Mouse (Mus musculus) G1E (cell line): ENCODE measurements around the gene Cwf19l1. TPM values are rescaled to one million over a fixed set of nuclear protein-coding genes. Genes with fewer than 3 reads are reported as not detected.
"Not testable (repeated sequence)": the region's sequence is repeated elsewhere in the genome, so short reads cannot be mapped to it uniquely, and the experiment has no call there.

ENCODE experiments used
- ATAC-seq: 2 replicates; pipeline ENCODE4 v1.8.0; 2016; ENCODE audit warnings: mild to moderate bottlenecking; ENCODE audit not compliant: insufficient number of reproducible peaks, poor library complexity, low FRiP score, severe bottlenecking; ENCODE audit errors: extremely low read depth
- DNase-seq: peaks from one replicate; pipeline ENCODE4 v3.0.0; 2012; ENCODE audit warnings: low spot score
- H3K27me3 ChIP-seq: 2 replicates; pipeline ENCODE4 v1.6.1; 2012; ENCODE audit warnings: mild to moderate bottlenecking, low read length, inconsistent platforms; ENCODE audit not compliant: insufficient read depth
- H3K36me3 ChIP-seq: replicated peaks from 2 replicates; pipeline ENCODE3; 2012; ENCODE audit warnings: mild to moderate bottlenecking, inconsistent platforms
- H3K4me1 ChIP-seq: 2 replicates; pipeline ENCODE4 v1.6.1; 2012; ENCODE audit warnings: low read depth, low read length, inconsistent platforms, mixed read lengths; ENCODE audit not compliant: insufficient read depth
- H3K4me3 ChIP-seq: 2 replicates; pipeline ENCODE4 v1.5.1; 2012; ENCODE audit warnings: low read depth, mild to moderate bottlenecking, inconsistent platforms, low read length, moderate library complexity, mixed read lengths
- H3K9me3 ChIP-seq: replicated peaks from 2 replicates; pipeline ENCODE4 v1.6.1; 2012; ENCODE audit warnings: inconsistent platforms
- CTCF ChIP-seq: IDR thresholded peaks from 2 replicates; pipeline ENCODE4 v1.5.1; 2012; ENCODE audit warnings: low read depth, low read length, inconsistent platforms, mixed read lengths
- GATA1 ChIP-seq: IDR thresholded peaks from 2 replicates; pipeline ENCODE4 v1.6.1; 2012; ENCODE audit warnings: borderline replicate concordance, low read length, inconsistent platforms, mixed read lengths
- GATA2 ChIP-seq: IDR thresholded peaks from 2 replicates; pipeline ENCODE4 v1.6.1; 2012; ENCODE audit warnings: low read depth, low read length, inconsistent platforms, borderline replicate concordance
- POLR2AphosphoS5 ChIP-seq: IDR thresholded peaks from 2 replicates; pipeline ENCODE4 v1.6.1; 2012; ENCODE audit warnings: low read depth, low read length, inconsistent platforms; ENCODE audit not compliant: insufficient replicate concordance
- TAL1 ChIP-seq: conservative IDR thresholded peaks from 2 replicates; pipeline ENCODE4 v1.6.1; 2012; ENCODE audit warnings: low read depth, low read length, inconsistent platforms, mixed read lengths
- polyA plus RNA-seq: library from polyadenylated mRNA; stranded (reverse); fragments of >175 nt; gene quantifications from 2 replicates; pipeline ENCODE4 v1.2.3, GENCODE M21; 2012
- total RNA-seq, 2 experiments: library from RNA; stranded (forward) in 1 of 2; stranded (reverse) in 1 of 2; fragments of 200-1000 nt in 1 of 2; fragments of >200 nt in 1 of 2; fragmentation: Nextera tagmentation in 1 of 2; gene quantifications; 2 replicates each; pipeline ENCODE4 v1.2.3; 2014 to 2017

Gene Cwf19l1
- total and polyA plus RNA-seq, 3 experiments = 7.4 to 35.3 (median 35.2) TPM

DNA sequence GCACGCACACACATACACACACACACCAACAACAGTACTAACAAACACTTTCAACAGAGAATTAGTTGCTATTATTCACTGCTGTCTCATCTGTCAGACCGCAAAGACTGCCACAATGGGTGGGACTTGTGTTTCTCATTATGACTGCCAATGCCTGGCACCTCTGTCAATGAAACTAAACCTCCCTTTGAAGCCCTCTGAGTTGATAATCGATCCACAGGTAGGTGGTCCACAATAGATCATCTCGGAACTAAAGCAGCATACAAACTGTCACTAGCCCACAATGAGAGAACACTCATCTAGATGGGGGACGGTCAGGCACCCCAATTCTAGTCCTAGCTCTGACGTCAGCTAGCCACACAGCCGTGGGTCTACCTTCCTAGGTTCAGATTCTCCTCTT is 14.5 kb downstream of the Cwf19l1 start:
- DNase-seq = no peak
- ATAC-seq = no peak
- H3K36me3 ChIP-seq = peaks cover 94% of the 10 kb centered on the region
- H3K4me3 ChIP-seq = no peak overlapping the region
- H3K4me1 ChIP-seq = no peaks in the 10 kb centered on the region
- H3K27me3 ChIP-seq = no peaks in the 10 kb centered on the region
- TF ChIP-seq CTCF (no peak), TAL1 (no peak), GATA2 (no peak), POLR2AphosphoS5 (no peak), GATA1 (no peak)
- no peaks in the 10 kb centered on the region for H3K9me3 ChIP-seq

DNA sequence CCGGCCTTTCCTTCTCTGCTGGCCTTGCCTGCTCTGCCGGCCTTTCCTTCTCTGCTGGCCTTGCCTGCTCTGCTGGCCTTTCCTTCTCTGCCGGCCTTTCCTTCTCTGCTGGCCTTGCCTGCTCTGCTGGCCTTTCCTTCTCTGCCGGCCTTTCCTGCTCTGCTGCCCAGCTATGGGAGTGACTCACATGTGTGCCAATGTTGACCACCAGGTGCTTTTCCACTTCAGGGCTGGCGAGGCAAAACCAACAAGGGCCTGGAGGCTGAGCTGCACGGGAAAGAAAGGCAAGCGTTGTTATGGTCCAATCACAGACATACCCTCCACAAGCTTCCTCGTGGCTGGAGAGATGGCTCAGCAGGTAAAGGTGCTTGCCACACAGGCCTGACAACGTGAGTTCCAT is 15.0 kb downstream of the Cwf19l1 start:
- H3K4me3 ChIP-seq, DNase-seq, H3K27me3 ChIP-seq, H3K9me3 ChIP-seq, H3K4me1 ChIP-seq, ATAC-seq: not testable (repeated sequence)
- peaks cover 94% of the 10 kb centered on the region for H3K36me3 ChIP-seq

DNA sequence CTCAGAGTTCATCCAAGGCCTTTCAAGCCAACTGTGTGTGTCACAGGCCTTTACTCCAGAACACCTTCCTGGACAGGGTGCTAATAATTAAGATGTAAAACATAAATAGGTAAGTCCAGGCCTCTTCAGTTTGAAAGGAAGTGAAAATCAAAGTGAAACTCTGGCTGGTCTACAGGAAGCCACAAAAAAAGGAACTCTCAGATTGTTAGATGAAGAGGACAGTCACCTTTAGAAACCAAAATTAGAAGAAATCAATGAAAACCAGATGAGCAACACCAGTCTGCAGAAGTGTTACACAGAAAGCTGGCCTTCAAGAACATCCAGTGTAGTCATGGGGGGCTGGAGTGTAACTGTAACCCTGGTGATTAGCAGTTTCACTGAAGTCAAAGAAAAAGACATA is 17.9 kb downstream of the Cwf19l1 start:
- no peaks in the 10 kb centered on the region for H3K27me3 ChIP-seq
- H3K9me3 ChIP-seq = no peaks in the 10 kb centered on the region
- ATAC-seq (no peak), DNase-seq (no peak)
- H3K36me3 ChIP-seq = peaks cover 95% of the 10 kb centered on the region
- TF ChIP-seq CTCF (no peak), TAL1 (no peak), POLR2AphosphoS5 (no peak), GATA1 (no peak), GATA2 (no peak)
- no peaks in the 10 kb centered on the region for H3K4me1 ChIP-seq
- no peak overlapping the region for H3K4me3 ChIP-seq

DNA sequence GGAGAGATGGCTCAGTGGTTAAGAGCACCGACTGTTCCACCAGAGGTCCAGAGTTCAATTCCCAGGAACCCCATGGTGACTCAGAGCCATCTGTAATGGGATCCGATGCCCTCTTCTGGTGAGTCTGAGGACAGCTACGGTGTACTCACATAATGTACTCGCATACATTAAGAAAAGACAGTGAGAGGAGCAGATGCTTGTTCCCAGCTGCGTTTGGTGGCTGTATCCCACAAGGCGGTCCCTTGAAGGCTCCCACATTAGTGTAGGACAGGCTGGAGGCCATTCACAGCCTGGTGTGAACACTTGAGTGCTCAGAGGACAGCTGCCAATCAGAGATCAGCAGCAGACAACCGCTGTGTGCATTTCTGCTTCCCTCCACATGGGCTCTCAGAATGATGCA is 24.0 kb downstream of the Cwf19l1 start:
- H3K27me3 ChIP-seq = no peaks in the 10 kb centered on the region
- DNase-seq = no peak
- H3K36me3 ChIP-seq = peaks cover 79% of the 10 kb centered on the region
- no peaks in the 10 kb centered on the region for H3K9me3 ChIP-seq
- peaks cover 17% of the 10 kb centered on the region for H3K4me1 ChIP-seq
- ATAC-seq = no peak
- TF ChIP-seq GATA1 (no peak), POLR2AphosphoS5 (no peak), TAL1 (no peak), CTCF (0 out of 2 replicates have a peak, but pooled peaks have one; percentile 18), GATA2 (no peak)
- no peak overlapping the region for H3K4me3 ChIP-seq

DNA sequence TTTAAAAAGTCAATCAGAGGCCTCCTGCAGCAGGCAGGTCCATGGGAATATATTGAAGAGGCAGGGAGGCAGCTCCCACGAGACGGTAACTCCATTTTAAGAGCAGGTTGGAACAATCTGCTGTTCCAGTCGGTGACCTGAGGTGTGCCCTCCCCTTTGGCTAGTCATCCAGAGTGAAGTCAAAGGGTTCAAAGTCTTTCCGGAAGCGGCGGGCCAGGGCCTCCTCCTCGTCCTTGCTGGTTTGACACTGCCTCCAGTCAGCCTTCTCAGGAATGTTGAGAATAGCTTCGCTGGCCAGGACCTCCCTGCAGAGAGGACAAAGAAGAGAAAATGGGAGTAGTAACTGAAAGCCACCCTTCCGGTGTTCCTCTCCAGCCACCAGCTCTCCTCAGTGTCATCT is 25.3 kb downstream of the Cwf19l1 start:
- H3K4me3 ChIP-seq = no peak overlapping the region
- H3K27me3 ChIP-seq = no peaks in the 10 kb centered on the region
- ATAC-seq (no peak), DNase-seq (no peak)
- no peaks in the 10 kb centered on the region for H3K9me3 ChIP-seq
- TF ChIP-seq CTCF = no peak
- TF ChIP-seq GATA1 = no peak
- no peak for TF ChIP-seq POLR2AphosphoS5
- TF ChIP-seq TAL1 = no peak
- no peak for TF ChIP-seq GATA2
- H3K36me3 ChIP-seq = peaks cover 68% of the 10 kb centered on the region
- peaks cover 27% of the 10 kb centered on the region for H3K4me1 ChIP-seq

DNA sequence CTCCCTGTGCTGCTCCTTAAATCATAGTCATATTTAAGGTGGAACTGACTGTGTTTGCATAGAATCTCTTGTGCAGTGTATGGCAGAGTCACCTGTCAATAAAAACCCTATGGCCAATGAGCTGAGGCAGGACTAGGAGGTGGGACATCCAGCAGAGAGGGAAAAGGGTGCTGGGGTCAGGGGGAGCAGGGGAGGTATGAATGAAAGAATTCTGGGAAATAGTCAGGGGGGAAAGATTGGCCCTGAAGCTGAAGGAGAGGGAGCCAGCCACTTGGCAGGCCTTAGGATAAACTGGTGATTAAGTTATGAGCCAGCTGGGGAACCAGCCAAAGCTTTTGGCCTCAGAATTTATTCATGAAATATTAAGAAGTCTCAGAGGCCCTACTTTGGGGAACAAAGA is 26.7 kb downstream of the Cwf19l1 start:
- peaks cover 57% of the 10 kb centered on the region for H3K36me3 ChIP-seq
- DNase-seq (no peak), ATAC-seq (no peak)
- H3K4me1 ChIP-seq = peaks cover 34% of the 10 kb centered on the region
- H3K27me3 ChIP-seq = no peaks in the 10 kb centered on the region
- TF ChIP-seq GATA1 = no peak
- no peak for TF ChIP-seq POLR2AphosphoS5
- no peak for TF ChIP-seq TAL1
- TF ChIP-seq CTCF = no peak
- TF ChIP-seq GATA2 = no peak
- H3K9me3 ChIP-seq = no peaks in the 10 kb centered on the region
- no peak overlapping the region for H3K4me3 ChIP-seq

DNA sequence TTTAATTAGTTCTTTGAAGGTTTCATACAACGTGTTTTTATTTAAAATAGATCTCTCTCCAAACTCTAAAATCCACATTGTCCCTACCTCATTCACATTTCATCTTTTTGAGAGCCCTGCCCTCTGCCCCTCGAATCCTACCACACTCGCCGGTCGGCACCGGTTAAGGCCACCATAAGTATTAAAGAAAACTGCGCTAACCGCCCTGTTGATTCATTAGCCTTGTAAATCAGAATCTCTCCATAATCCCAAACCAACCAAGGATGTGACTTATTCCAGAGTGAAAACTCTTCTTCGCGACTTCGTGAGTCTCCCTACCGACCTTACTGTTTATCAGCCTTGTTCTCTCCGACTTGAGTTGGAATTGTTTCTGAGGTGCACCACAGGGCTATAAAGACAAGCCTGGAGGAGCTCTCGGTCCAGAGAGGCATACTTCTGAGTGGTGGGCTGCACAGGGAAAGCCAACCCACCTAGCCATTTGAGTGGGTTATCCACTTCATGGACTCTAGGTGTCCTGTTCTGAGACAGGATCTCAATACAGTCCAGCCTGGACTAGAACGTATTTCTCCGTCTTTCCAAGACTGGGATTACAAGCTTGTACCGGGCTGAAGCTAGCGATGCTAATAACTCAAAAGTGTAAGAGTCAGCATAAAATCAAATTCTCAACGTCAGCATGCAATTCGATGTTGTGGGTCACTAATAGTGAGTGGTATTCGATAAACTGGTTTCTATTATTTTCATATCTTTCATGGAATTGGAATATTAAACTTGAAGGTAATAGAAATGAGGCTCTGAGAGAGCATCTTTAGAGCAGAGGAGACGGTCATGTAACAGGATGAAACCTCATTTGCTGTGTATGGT is 27.8 kb downstream of the Cwf19l1 start:
- TF ChIP-seq GATA2 (no peak), POLR2AphosphoS5 (no peak), CTCF (no peak), GATA1 (no peak), TAL1 (no peak)
- Histone ChIP-seq H3K36me3 (peaks cover 53% of the 10 kb centered on the region), H3K4me3 (peak overlapping the region; percentile 100), H3K9me3 (no peaks in the 10 kb centered on the region), H3K4me1 (peaks cover 34% of the 10 kb centered on the region), H3K27me3 (no peaks in the 10 kb centered on the region)
- DNase-seq = no peak
- no peak for ATAC-seq
